Mouse (Mus musculus) liver, embryonic 12.5 days (tissue): Measurements from ENCODE around the gene Mcpt4. TPM values are rescaled to one million over a fixed set of nuclear protein-coding genes. Genes with fewer than 3 reads are reported as not detected.
"Not testable (repeated sequence)": the region's sequence is repeated elsewhere in the genome, so short reads cannot be mapped to it uniquely, and the experiment has no call there.

Source experiments
- ATAC-seq: fragments of 200-750 bp; cut with Nextera tagmentation; 2 replicates; pipeline ENCODE4 v1.8.0; 2017; ENCODE audit warnings: moderate number of reproducible peaks, mild to moderate bottlenecking, moderate library complexity
- H3K27ac ChIP-seq: fragments of 300-500 bp; sonication (generic); 2 replicates; pipeline ENCODE4 v1.5.1; 2016; ENCODE audit warnings: mild to moderate bottlenecking
- H3K27me3 ChIP-seq: fragments of 300-500 bp; sonication (generic); replicated peaks from 2 replicates; pipeline ENCODE4 v1.6.1; 2016; ENCODE audit warnings: mild to moderate bottlenecking, moderate library complexity
- H3K36me3 ChIP-seq: fragments of 300-500 bp; sonication (generic); 2 replicates; pipeline ENCODE4 v1.6.1; 2016; ENCODE audit warnings: mild to moderate bottlenecking, moderate library complexity
- H3K4me1 ChIP-seq: fragments of 300-500 bp; sonication (generic); 2 replicates; pipeline ENCODE4 v1.6.1; 2016
- H3K4me2 ChIP-seq: fragments of 300-500 bp; sonication (generic); 2 replicates; pipeline ENCODE4 v1.6.1; 2016; ENCODE audit warnings: mild to moderate bottlenecking, moderate library complexity
- H3K4me3 ChIP-seq: fragments of 300-500 bp; sonication (generic); 2 replicates; pipeline ENCODE4 v1.5.1; 2016; ENCODE audit warnings: mild to moderate bottlenecking, moderate library complexity
- H3K9ac ChIP-seq: fragments of 300-500 bp; sonication (generic); 2 replicates; pipeline ENCODE4 v1.6.1; 2016; ENCODE audit warnings: mild to moderate bottlenecking, moderate library complexity
- H3K9me3 ChIP-seq: fragments of 300-500 bp; sonication (generic); replicated peaks from 2 replicates; pipeline ENCODE4 v1.6.1; 2016; ENCODE audit warnings: mild to moderate bottlenecking, moderate library complexity
- WGBS: fragments of 180-500 bp; shearing (Covaris S2); methylation state at CpG from one replicate; pipeline ENCODE4 v1.1.7; 2016; ENCODE audit not compliant: insufficient replicate concordance; 5-methylcytosine and 5-hydroxymethylcytosine counted together
- polyA plus RNA-seq: library from polyadenylated mRNA; unstranded; fragments of >200 nt; fragmentation: Nextera tagmentation; extraction: Ambion mirVana; gene quantifications from 2 replicates; pipeline ENCODE4 v1.2.1, GENCODE M21; 2016

The Mcpt4 gene
- polyA plus RNA-seq, result not detected in 2 replicates

- not testable (repeated sequence) for H3K36me3 ChIP-seq, ATAC-seq, H3K4me1 ChIP-seq
Measured at GRCm38 (mm10) chr14:56062213-56062612, at the start of gene Mcpt4. Mcpt4 (minus strand) TSS chr14:56062313.

GRCm38 (mm10) chr14:56105447-56106180 is 43.5 kb upstream of the Mcpt4 start:
- Histone ChIP-seq H3K9ac (no peak overlapping the region), H3K4me3 (no peak overlapping the region), H3K9me3 (no peaks in the 10 kb centered on the region), H3K4me1 (no peaks in the 10 kb centered on the region), H3K36me3 (no peaks in the 10 kb centered on the region), H3K27me3 (no peaks in the 10 kb centered on the region), H3K4me2 (no peak overlapping the region), H3K27ac (no peak overlapping the region)
- WGBS, result 73% methylated on average over 13 of the region's 13 CpGs
- no peak for ATAC-seq

More at GRCm38 (mm10) chr14:56062213-56062612, at the start of gene Mcpt4:
- H3K27ac ChIP-seq, H3K4me3 ChIP-seq, H3K9me3 ChIP-seq, H3K27me3 ChIP-seq, H3K4me2 ChIP-seq, H3K9ac ChIP-seq: not testable (repeated sequence)
- WGBS, result 53% methylated on average over 3 of the region's 3 CpGs

- WGBS, result 69% methylated on average over 5 of the region's 5 CpGs
Measured at GRCm38 (mm10) chr14:56105016-56105415, 42.9 kb upstream of the Mcpt4 start.

GRCm38 (mm10) chr14:56103452-56103851 is 41.3 kb upstream of the Mcpt4 start:
- no peak for ATAC-seq
- Histone ChIP-seq H3K4me3 (no peak overlapping the region), H3K9ac (no peak overlapping the region), H3K27ac (no peak overlapping the region), H3K9me3 (no peaks in the 10 kb centered on the region), H3K27me3 (no peaks in the 10 kb centered on the region), H3K36me3 (no peaks in the 10 kb centered on the region), H3K4me1 (no peaks in the 10 kb centered on the region), H3K4me2 (no peak overlapping the region)
- WGBS, result 57% methylated on average over 3 of the region's 3 CpGs

More at GRCm38 (mm10) chr14:56105016-56105415, 42.9 kb upstream of the Mcpt4 start:
- no peaks in the 10 kb centered on the region for H3K27me3 ChIP-seq
- no peaks in the 10 kb centered on the region for H3K9me3 ChIP-seq
- H3K4me1 ChIP-seq, result no peaks in the 10 kb centered on the region
- ATAC-seq, result no peak
- no peak overlapping the region for H3K4me2 ChIP-seq
- no peaks in the 10 kb centered on the region for H3K36me3 ChIP-seq
- no peak overlapping the region for H3K4me3 ChIP-seq
- no peak overlapping the region for H3K9ac ChIP-seq
- no peak overlapping the region for H3K27ac ChIP-seq

- Histone ChIP-seq H3K27ac (no peak within 1 kb of the TSS), H3K4me1 (no peaks in the 10 kb centered on the region), H3K9ac (no peak within 1 kb of the TSS), H3K36me3 (no peaks in the 10 kb centered on the region), H3K9me3 (no peaks in the 10 kb centered on the region), H3K4me3 (no peak within 1 kb of the TSS), H3K4me2 (no peak within 1 kb of the TSS), H3K27me3 (no peaks in the 10 kb centered on the region)
- WGBS, result 53% methylated on average over 10 of the region's 10 CpGs
- ATAC-seq, result no peak
Measured at GRCm38 (mm10) chr14:56102386-56102785, 40.3 kb upstream of the Mcpt4 start, which contains the start of gene Ctsg. Ctsg (minus strand) TSS chr14:56102574.

GRCm38 (mm10) chr14:56098940-56099339 is 36.8 kb upstream of the Mcpt4 start:
- WGBS, result 54% methylated on average over 4 of the region's 4 CpGs
- Histone ChIP-seq H3K9ac (no peak overlapping the region), H3K27ac (no peak overlapping the region), H3K9me3 (no peaks in the 10 kb centered on the region), H3K36me3 (no peaks in the 10 kb centered on the region), H3K4me3 (no peak overlapping the region), H3K4me1 (no peaks in the 10 kb centered on the region), H3K4me2 (no peak overlapping the region), H3K27me3 (no peaks in the 10 kb centered on the region)
- ATAC-seq, result no peak

- H3K4me3 ChIP-seq, result no peak overlapping the region
- no peak overlapping the region for H3K4me2 ChIP-seq
- no peaks in the 10 kb centered on the region for H3K36me3 ChIP-seq
- H3K9ac ChIP-seq, result no peak overlapping the region
- no peaks in the 10 kb centered on the region for H3K9me3 ChIP-seq
- H3K27ac ChIP-seq, result no peak overlapping the region
- H3K4me1 ChIP-seq, result no peaks in the 10 kb centered on the region
- H3K27me3 ChIP-seq, result no peaks in the 10 kb centered on the region
- ATAC-seq, result no peak
- 53% methylated on average over 1 of the region's 1 CpGs for WGBS
Measured at GRCm38 (mm10) chr14:56097597-56097996, 35.5 kb upstream of the Mcpt4 start.

GRCm38 (mm10) chr14:56093353-56093752 is 31.2 kb upstream of the Mcpt4 start:
- 32% methylated on average over 2 of the region's 2 CpGs for WGBS
- H3K36me3 ChIP-seq, result no peaks in the 10 kb centered on the region
- no peaks in the 10 kb centered on the region for H3K27me3 ChIP-seq
- no peaks in the 10 kb centered on the region for H3K9me3 ChIP-seq
- H3K9ac ChIP-seq, result no peak overlapping the region
- H3K4me1 ChIP-seq, result no peaks in the 10 kb centered on the region
- no peak for ATAC-seq
- no peak overlapping the region for H3K27ac ChIP-seq
- H3K4me3 ChIP-seq, result no peak overlapping the region
- no peak overlapping the region for H3K4me2 ChIP-seq

GRCm38 (mm10) chr14:56086711-56087110 is 24.6 kb upstream of the Mcpt4 start:
- no peak for ATAC-seq
- H3K9ac ChIP-seq, result no peak overlapping the region

GRCm38 (mm10) chr14:56085167-56085566 is 23.1 kb upstream of the Mcpt4 start, which contains the start of gene Mcpt8:
Mcpt8 (minus strand) TSS chr14:56085273.
- H3K4me2 ChIP-seq, result no peak within 1 kb of the TSS

More at GRCm38 (mm10) chr14:56086711-56087110, 24.6 kb upstream of the Mcpt4 start:
- no peaks in the 10 kb centered on the region for H3K4me1 ChIP-seq
- no peak overlapping the region for H3K4me3 ChIP-seq
- H3K36me3 ChIP-seq, result no peaks in the 10 kb centered on the region
- H3K27me3 ChIP-seq, result no peaks in the 10 kb centered on the region
- WGBS, result 32% methylated on average over 3 of the region's 3 CpGs
- H3K4me2 ChIP-seq, result no peak overlapping the region
- no peaks in the 10 kb centered on the region for H3K9me3 ChIP-seq
- H3K27ac ChIP-seq, result no peak overlapping the region

GRCm38 (mm10) chr14:56082016-56082415 is 19.9 kb upstream of the Mcpt4 start:
- ATAC-seq, result no peak
- Histone ChIP-seq H3K36me3 (no peaks in the 10 kb centered on the region), H3K27ac (no peak overlapping the region), H3K4me1 (no peaks in the 10 kb centered on the region), H3K4me3 (no peak overlapping the region), H3K27me3 (no peaks in the 10 kb centered on the region), H3K9me3 (no peaks in the 10 kb centered on the region), H3K9ac (no peak overlapping the region), H3K4me2 (no peak overlapping the region)
- WGBS, result 61% methylated on average over 4 of the region's 4 CpGs

More at GRCm38 (mm10) chr14:56085167-56085566, 23.1 kb upstream of the Mcpt4 start, which contains the start of gene Mcpt8:
- ATAC-seq, result no peak
- WGBS, result 87% methylated on average over 2 of the region's 2 CpGs
- Histone ChIP-seq H3K9ac (no peak within 1 kb of the TSS), H3K4me1 (no peaks in the 10 kb centered on the region), H3K27me3 (no peaks in the 10 kb centered on the region), H3K27ac (no peak within 1 kb of the TSS), H3K36me3 (no peaks in the 10 kb centered on the region), H3K4me3 (no peak within 1 kb of the TSS), H3K9me3 (no peaks in the 10 kb centered on the region)

GRCm38 (mm10) chr14:56057722-56058121 is 4.4 kb downstream of the Mcpt4 start:
- H3K4me1 ChIP-seq, result 0 out of 2 replicates have a peak, but pooled peaks cover 4% of the 10 kb centered on the region
- H3K27me3 ChIP-seq, result peaks cover 3% of the 10 kb centered on the region; the same call in 1 of the 2 replicates
- ATAC-seq, result no peak
- no peak overlapping the region for H3K4me3 ChIP-seq
- no peak overlapping the region for H3K4me2 ChIP-seq
- no peaks in the 10 kb centered on the region for H3K9me3 ChIP-seq
- WGBS, result 44% methylated on average over 4 of the region's 4 CpGs
- H3K9ac ChIP-seq, result no peak overlapping the region
- no peaks in the 10 kb centered on the region for H3K36me3 ChIP-seq
- H3K27ac ChIP-seq, result no peak overlapping the region
